Mouse (Mus musculus): ENCODE results near the gene Gm20425.
A peak's percentile ranks its signal among the peaks of the same experiment; 100 is the strongest.

The Gm20425 gene

GRCm38 (mm10) chr9:103230151-103230951, at the start of gene Gm20425, which contains the start of gene Trf:
Gene Gm20425 (minus strand): TSS chr9:103230307.
Gene Trf (minus strand): TSS chr9:103230444.
- DNase-seq, result peak; percentile 30

GRCm38 (mm10) chr9:103276876-103277275, 46.8 kb upstream of the Gm20425 start:
- no peak for DNase-seq

GRCm38 (mm10) chr9:103275676-103276075, 45.6 kb upstream of the Gm20425 start:
- no peak for DNase-seq

- DNase-seq, result no peak
Measured at GRCm38 (mm10) chr9:103274819-103275218, 44.7 kb upstream of the Gm20425 start.

- no peak for DNase-seq
Measured at GRCm38 (mm10) chr9:103271104-103271503, 41.0 kb upstream of the Gm20425 start.

- no peak for DNase-seq
Measured at GRCm38 (mm10) chr9:103265778-103266177, 35.7 kb upstream of the Gm20425 start.

- DNase-seq, result no peak
Measured at GRCm38 (mm10) chr9:103252906-103253305, 22.8 kb upstream of the Gm20425 start.

- DNase-seq, result no peak
Measured at GRCm38 (mm10) chr9:103248618-103249017, 18.5 kb upstream of the Gm20425 start.

GRCm38 (mm10) chr9:103246526-103247168, 16.5 kb upstream of the Gm20425 start:
- no peak for DNase-seq

- no peak for DNase-seq
Measured at GRCm38 (mm10) chr9:103243640-103244039, 13.5 kb upstream of the Gm20425 start.

GRCm38 (mm10) chr9:103241206-103241605, 11.1 kb upstream of the Gm20425 start:
- no peak for DNase-seq

GRCm38 (mm10) chr9:103239471-103239870, 9.4 kb upstream of the Gm20425 start:
- DNase-seq, result no peak

- no peak for DNase-seq
Measured at GRCm38 (mm10) chr9:103234565-103235165, 4.6 kb upstream of the Gm20425 start.

- DNase-seq, result no peak
Measured at GRCm38 (mm10) chr9:103234059-103234458, 4.0 kb upstream of the Gm20425 start.

- DNase-seq, result peak; percentile 15
Measured at GRCm38 (mm10) chr9:103233006-103233395, 2.9 kb upstream of the Gm20425 start.

- DNase-seq, result no peak
Measured at GRCm38 (mm10) chr9:103232232-103233005, 2.3 kb upstream of the Gm20425 start.

GRCm38 (mm10) chr9:103229037-103229867, 855 bp downstream of the Gm20425 start:
- no peak for DNase-seq

- no peak for DNase-seq
Measured at GRCm38 (mm10) chr9:103228370-103229003, 1.6 kb downstream of the Gm20425 start.

- DNase-seq, result no peak
Measured at GRCm38 (mm10) chr9:103227760-103228159, 2.3 kb downstream of the Gm20425 start.

- no peak for DNase-seq
Measured at GRCm38 (mm10) chr9:103226806-103227205, 3.3 kb downstream of the Gm20425 start.

GRCm38 (mm10) chr9:103225464-103225863, 4.6 kb downstream of the Gm20425 start:
- DNase-seq, result no peak

- DNase-seq, result no peak
Measured at GRCm38 (mm10) chr9:103224721-103225120, 5.4 kb downstream of the Gm20425 start.
